Mouse (Mus musculus) limb, embryonic 14.5 days (tissue): Measurements from ENCODE around the gene Agpat2. TPM values are rescaled to one million over a fixed set of nuclear protein-coding genes. Genes with fewer than 3 reads are reported as not detected.

ENCODE experiments used
- ATAC-seq: fragments of 200-750 bp; cut with Nextera tagmentation; 2 replicates; pipeline ENCODE4 v1.8.0; 2017; ENCODE audit warnings: low read depth, moderate number of reproducible peaks, moderate TSS enrichment; ENCODE audit not compliant: low FRiP score
- DNase-seq: peaks from one replicate; pipeline ENCODE4 v3.0.0-alpha.2; 2015; ENCODE audit warnings: low spot score
- H3K27ac ChIP-seq: fragments of 300-500 bp; sonication (generic); replicated peaks from 2 replicates; pipeline ENCODE4 v1.5.1; 2014; ENCODE audit warnings: low read depth, mild to moderate bottlenecking, low read length, moderate library complexity, mixed read lengths
- H3K27me3 ChIP-seq: fragments of 300-500 bp; sonication (generic); 2 replicates; pipeline ENCODE4 v1.6.1; 2014; ENCODE audit warnings: low read length, mixed read lengths; ENCODE audit not compliant: control insufficient read depth, insufficient read depth
- H3K36me3 ChIP-seq: fragments of 300-500 bp; sonication (generic); 2 replicates; pipeline ENCODE4 v1.6.1; 2014; ENCODE audit warnings: mild to moderate bottlenecking, low read length, moderate library complexity, mixed read lengths; ENCODE audit not compliant: control insufficient read depth, insufficient read depth
- H3K4me1 ChIP-seq: fragments of 300-500 bp; sonication (generic); 2 replicates; pipeline ENCODE4 v1.6.1; 2014; ENCODE audit warnings: antibody characterized with exemption, low read length, mixed read lengths; ENCODE audit not compliant: control insufficient read depth, insufficient read depth
- H3K4me2 ChIP-seq: fragments of 300-500 bp; sonication (generic); replicated peaks from 2 replicates; pipeline ENCODE4 v1.6.1; 2014; ENCODE audit warnings: low read depth, mild to moderate bottlenecking, low read length, moderate library complexity; ENCODE audit not compliant: severe bottlenecking
- H3K4me3 ChIP-seq: fragments of 300-500 bp; sonication (generic); replicated peaks from 2 replicates; pipeline ENCODE4 v1.5.1; 2014; ENCODE audit warnings: low read length
- H3K9ac ChIP-seq: fragments of 300-500 bp; sonication (generic); 2 replicates; pipeline ENCODE4 v1.6.1; 2014; ENCODE audit warnings: mild to moderate bottlenecking, low read depth, low read length, moderate library complexity; ENCODE audit not compliant: severe bottlenecking
- H3K9me3 ChIP-seq: fragments of 300-500 bp; sonication (generic); 2 replicates; pipeline ENCODE4 v1.6.1; 2016; ENCODE audit warnings: low read length; ENCODE audit not compliant: control insufficient read depth
- POLR2A ChIP-seq: fragments of 200-500 bp; IDR thresholded peaks from 2 replicates; pipeline ENCODE4 v1.8.0; 2012; ENCODE audit warnings: inconsistent platforms, mild to moderate bottlenecking, moderate library complexity, borderline replicate concordance; ENCODE audit not compliant: insufficient read depth, insufficient read length; ENCODE audit errors: extremely low read depth
- WGBS: fragments of 180-500 bp; shearing (Covaris S2); extraction: QIAGEN DNeasy Blood & Tissue Kit; methylation state at CpG from one replicate; pipeline ENCODE4 v1.1.7; 2014; 5-methylcytosine and 5-hydroxymethylcytosine counted together
- polyA plus RNA-seq, 2 experiments: library from polyadenylated mRNA; depleted of rRNA in 1 of 2; stranded (reverse) in 1 of 2; unstranded in 1 of 2; fragments of >200 nt; fragmentation: Nextera tagmentation in 1 of 2; extraction: Ambion mirVana in 1 of 2; gene quantifications; 2 replicates each; pipeline versions ENCODE4 v1.2.1 to v1.2.3; 2012 to 2014

Gene Agpat2
- polyA plus RNA-seq, 2 experiments, result 24.1 to 27.8 TPM

DNA sequence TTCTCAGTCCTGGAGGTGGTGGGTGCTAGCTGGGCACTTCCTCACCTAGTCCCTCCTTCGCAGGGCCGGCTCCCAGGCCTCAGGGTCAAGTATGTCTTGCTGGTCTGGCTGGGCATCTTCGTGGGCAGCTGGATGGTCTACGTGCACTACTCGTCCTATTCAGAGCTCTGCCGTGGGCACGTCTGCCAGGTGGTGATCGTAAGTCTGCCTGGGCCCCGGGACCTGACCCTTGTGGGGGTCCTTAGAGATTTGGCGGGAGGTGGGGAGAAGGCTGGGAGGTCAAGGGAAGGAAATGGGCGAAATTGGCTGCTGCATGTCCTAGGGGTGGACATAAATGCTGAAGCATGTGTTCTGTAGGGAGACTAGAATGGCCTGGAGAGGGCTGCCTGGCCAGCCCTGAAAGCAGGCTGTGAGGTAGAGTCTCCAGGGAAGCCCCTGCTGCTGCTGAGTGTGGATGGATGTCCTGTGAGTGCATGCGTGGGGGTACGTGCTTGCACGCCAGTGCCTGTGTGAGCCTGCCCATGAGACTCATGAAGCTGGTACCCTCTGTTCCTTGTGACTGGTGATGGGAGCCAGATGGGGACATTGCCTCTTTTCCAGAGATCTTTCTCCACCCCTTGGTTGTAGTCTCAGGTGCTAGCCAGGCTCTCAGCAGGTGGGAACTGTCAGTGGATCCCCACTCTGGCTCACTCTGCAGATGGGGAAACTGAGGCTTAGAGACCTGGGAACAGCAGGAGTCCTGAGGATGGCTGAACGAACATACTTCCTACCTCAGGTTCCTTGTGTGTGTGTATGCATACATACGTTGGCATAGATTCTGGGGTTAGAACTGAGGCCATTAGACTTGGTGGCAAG lies 28.6 kb upstream of the Agpat2 start:
- Histone ChIP-seq H3K4me3 (no peak overlapping the region), H3K4me1 (peaks cover 19% of the 10 kb centered on the region), H3K27me3 (no peaks in the 10 kb centered on the region), H3K36me3 (peaks cover 49% of the 10 kb centered on the region), H3K9me3 (no peaks in the 10 kb centered on the region), H3K4me2 (no peak overlapping the region), H3K27ac (no peak overlapping the region), H3K9ac (0 out of 2 replicates have a peak overlapping the region, but pooled peaks have one; percentile 22)
- TF ChIP-seq POLR2A, result no peak
- WGBS, result 76% methylated on average over 16 of the region's 16 CpGs
- ATAC-seq (no peak), DNase-seq (no peak)

DNA sequence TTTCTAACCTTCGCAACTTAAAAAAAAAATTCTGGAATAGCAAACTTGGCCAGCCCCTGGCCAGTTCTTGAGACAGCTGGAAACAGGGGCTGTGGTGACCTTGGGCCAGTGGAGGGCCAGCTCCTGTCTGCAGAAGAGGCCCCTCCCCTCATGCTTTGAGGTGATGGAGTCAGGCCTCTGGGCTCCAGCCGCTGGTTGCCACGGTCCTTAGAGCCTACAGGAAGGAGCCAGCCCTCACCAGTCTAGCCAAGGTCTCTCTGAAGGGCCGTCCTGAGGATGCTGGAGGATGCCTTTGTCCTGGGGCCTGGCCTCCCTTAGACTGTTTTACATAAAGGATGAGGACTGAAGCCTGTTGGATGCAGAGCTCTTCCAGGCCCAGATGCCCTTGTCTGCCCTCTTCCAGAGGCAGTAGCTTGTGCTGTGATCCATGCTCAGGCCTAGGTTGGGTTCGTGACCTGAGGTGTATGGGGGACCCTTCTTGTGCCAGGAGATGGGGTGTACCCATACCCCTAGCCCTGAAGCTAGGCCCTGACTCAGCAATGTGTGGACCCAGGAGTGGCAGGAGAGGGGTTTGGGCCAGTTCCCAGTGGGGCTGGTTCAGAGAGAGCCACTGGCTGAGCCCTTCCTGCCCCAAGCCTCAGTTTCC lies 24.7 kb upstream of the Agpat2 start:
- WGBS, result 21% methylated on average over 5 of the region's 5 CpGs
- no peak for DNase-seq
- H3K36me3 ChIP-seq, result peaks cover 11% of the 10 kb centered on the region; the same call in 1 of the 2 replicates

DNA sequence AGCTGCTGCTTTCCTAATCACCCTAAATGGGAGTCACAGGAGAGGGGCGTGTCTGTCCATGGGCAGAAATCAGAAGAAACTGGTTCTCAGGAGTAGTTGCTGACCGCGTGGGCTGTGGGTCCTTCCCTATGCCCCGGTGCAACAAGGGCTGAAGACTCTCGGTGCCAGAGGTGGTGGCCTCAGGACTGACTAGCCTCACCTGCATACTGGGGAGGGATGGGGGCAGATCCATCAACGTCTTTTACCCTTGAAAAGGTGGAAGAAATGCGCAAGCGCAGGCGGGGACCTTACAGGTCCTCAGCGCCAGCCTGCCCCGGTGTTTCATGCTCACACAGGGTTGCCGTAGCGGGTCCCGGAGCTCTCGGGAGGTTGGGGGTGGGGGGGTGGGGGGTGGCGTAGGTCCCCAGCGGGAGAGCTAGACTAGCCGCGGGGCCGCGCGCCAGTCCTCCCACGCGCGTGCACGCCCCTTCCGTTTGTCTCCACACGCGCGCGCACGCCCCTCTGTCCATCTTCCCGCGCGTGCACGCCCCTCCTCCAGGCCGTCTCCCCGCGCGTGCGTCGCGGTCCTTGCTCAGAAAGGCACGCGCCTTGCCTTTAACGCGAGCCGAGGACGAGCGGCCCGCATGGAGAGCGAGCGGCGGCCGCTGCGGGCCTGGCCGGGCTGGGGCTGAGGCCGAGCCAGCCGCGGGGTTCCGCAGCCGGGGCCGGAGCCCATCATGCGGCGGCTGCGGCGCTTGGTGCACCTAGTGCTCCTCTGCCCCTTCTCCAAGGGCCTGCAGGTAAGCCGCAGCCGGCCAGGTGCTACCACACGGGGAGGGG lies 23.9 kb upstream of the Agpat2 start, which contains the start of gene Fam69b:
Gene Fam69b (plus strand): TSS at position 537 of the 819 bp plus-strand sequence.
- TF ChIP-seq POLR2A, result peak; percentile 50; the same call in 1 of the 2 replicates
- DNase-seq (peak; percentile 89), ATAC-seq (peak; percentile 74)
- Histone ChIP-seq H3K4me1 (peaks cover 18% of the 10 kb centered on the region), H3K27ac (peak within 1 kb of the TSS; percentile 58; the same call in 1 of the 2 replicates), H3K36me3 (0 out of 2 replicates have a peak, but pooled peaks cover 5% of the 10 kb centered on the region), H3K4me2 (peak within 1 kb of the TSS; percentile 92), H3K9me3 (no peaks in the 10 kb centered on the region), H3K4me3 (peak within 1 kb of the TSS; percentile 76), H3K27me3 (no peaks in the 10 kb centered on the region), H3K9ac (peak within 1 kb of the TSS; percentile 93)
- under 1% methylated on average over 39 of the region's 70 CpGs for WGBS

More for the DNA sequence above, 24.7 kb upstream of the Agpat2 start:
- peak; percentile 18 for ATAC-seq
- H3K9ac ChIP-seq, result peak overlapping the region; percentile 93
- H3K4me1 ChIP-seq, result peaks cover 18% of the 10 kb centered on the region
- H3K4me3 ChIP-seq, result peak overlapping the region; percentile 76
- no peak for TF ChIP-seq POLR2A
- H3K4me2 ChIP-seq, result peak overlapping the region; percentile 92
- H3K27me3 ChIP-seq, result no peaks in the 10 kb centered on the region
- peak overlapping the region; percentile 58; the same call in 1 of the 2 replicates for H3K27ac ChIP-seq
- no peaks in the 10 kb centered on the region for H3K9me3 ChIP-seq

DNA sequence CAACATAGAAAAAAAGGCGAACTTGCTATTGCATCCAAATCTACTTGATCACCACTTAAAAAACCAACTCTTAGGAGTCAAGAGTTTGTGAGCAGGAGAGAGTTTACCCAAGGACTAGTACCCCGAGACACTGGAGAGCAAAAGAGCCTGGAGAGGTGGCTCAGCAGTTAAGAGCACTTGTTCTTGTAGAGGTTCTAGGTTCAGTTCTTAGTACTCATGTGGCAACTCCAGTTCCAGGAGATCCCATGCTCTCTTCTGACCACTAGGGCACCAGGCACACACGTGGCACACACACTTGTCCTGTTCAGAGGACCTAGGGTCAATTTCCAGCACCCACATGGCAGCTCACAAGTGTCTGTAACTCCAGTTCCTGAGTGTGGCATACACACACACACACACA lies 21.9 kb upstream of the Agpat2 start:
- Histone ChIP-seq H3K9me3 (no peaks in the 10 kb centered on the region), H3K4me1 (peaks cover 14% of the 10 kb centered on the region), H3K9ac (no peak overlapping the region), H3K27ac (no peak overlapping the region), H3K4me3 (no peak overlapping the region), H3K27me3 (no peaks in the 10 kb centered on the region), H3K36me3 (0 out of 2 replicates have a peak, but pooled peaks cover 5% of the 10 kb centered on the region), H3K4me2 (no peak overlapping the region)
- 65% methylated on average over 3 of the region's 3 CpGs for WGBS
- ATAC-seq (no peak), DNase-seq (no peak)
- TF ChIP-seq POLR2A, result no peak
